ENCODE assay signal across 27 mouse cellular contexts in genomic region chr8:117440317-117440716, GRCm38 (mm10). TPM values are rescaled to one million over a fixed set of nuclear protein-coding genes. Genes with fewer than 3 reads are reported as not detected.
A peak's percentile ranks its signal among the peaks of the same experiment; 100 is the strongest.
DNase-seq lines count a peak whose midpoint lies in the region; ATAC-seq and TF ChIP-seq lines count a peak whose summit lies in the region.
"Had no signal": no experiment of that assay in that cellular context is flagged by ENCODE, and none has a peak within 500 bp of the region (broad histone marks: within the 10 kb centered on the region; RNA-seq: fewer than 3 reads in every experiment).

No protein-coding gene starts in this region.

- H3K9me3 ChIP-seq in intestine, embryonic 15.5 days, result no peaks in the 10 kb centered on the region
- no peaks in the 10 kb centered on the region for H3K9me3 ChIP-seq in intestine, postnatal 0 days (ENCODE audit: control insufficient read depth)
- H3K9me3 ChIP-seq in liver, embryonic 14.5 days (ENCODE audit: control insufficient read depth, low read length), result no peaks in the 10 kb centered on the region
- no peaks in the 10 kb centered on the region for H3K9me3 ChIP-seq in stomach, embryonic 15.5 days
- H3K9me3 ChIP-seq in midbrain, embryonic 10.5 days (replicated peaks), result no peaks in the 10 kb centered on the region
- H3K9me3 ChIP-seq in forebrain, postnatal 0 days (ENCODE audit: low read length), result no peaks in the 10 kb centered on the region
- H3K9me3 ChIP-seq: embryonic facial prominence, embryonic 13.5 days; forebrain, embryonic 10.5 days; forebrain, embryonic 15.5 days; kidney, embryonic 15.5 days; limb, embryonic 10.5 days; limb, embryonic 15.5 days; midbrain, embryonic 12.5 days; neural tube, embryonic 13.5 days had no signal

- no peak overlapping the region for H3K4me3 ChIP-seq in intestine, embryonic 15.5 days (replicated peaks)
- no peak overlapping the region for H3K4me3 ChIP-seq in intestine, postnatal 0 days (ENCODE audit: low read depth, low read length)
- H3K4me3 ChIP-seq in liver, embryonic 14.5 days (ENCODE audit: insufficient read depth in 1 of 2, low read depth in 2 of 2, low read length in 2 of 2), result no peak overlapping the region
- H3K4me3 ChIP-seq in stomach, embryonic 15.5 days (replicated peaks), result no peak overlapping the region
- H3K4me3 ChIP-seq in midbrain, embryonic 10.5 days, result no peak overlapping the region
- no peak overlapping the region for H3K4me3 ChIP-seq in forebrain, postnatal 0 days (ENCODE audit: low read depth, low read length)
- H3K4me3 ChIP-seq in layer of hippocampus, adult 2 months, result no peak overlapping the region
- H3K4me3 ChIP-seq: embryonic facial prominence, embryonic 13.5 days; forebrain, embryonic 10.5 days; forebrain, embryonic 15.5 days; gastrocnemius, adult 2 months; kidney, embryonic 15.5 days; limb, embryonic 10.5 days; limb, embryonic 15.5 days; midbrain, embryonic 12.5 days; neural tube, embryonic 13.5 days had no signal

- H3K27ac ChIP-seq in intestine, embryonic 15.5 days, result no peak overlapping the region
- no peak overlapping the region for H3K27ac ChIP-seq in intestine, postnatal 0 days (ENCODE audit: low read depth, low read length)
- H3K27ac ChIP-seq in liver, embryonic 14.5 days, result no peak overlapping the region
- H3K27ac ChIP-seq in stomach, embryonic 15.5 days, result no peak overlapping the region
- no peak overlapping the region for H3K27ac ChIP-seq in midbrain, embryonic 10.5 days (replicated peaks)
- H3K27ac ChIP-seq in forebrain, postnatal 0 days (ENCODE audit: low read depth, low read length), result no peak overlapping the region
- no peak overlapping the region for H3K27ac ChIP-seq in layer of hippocampus, adult 2 months
- H3K27ac ChIP-seq: embryonic facial prominence, embryonic 13.5 days; forebrain, embryonic 10.5 days; forebrain, embryonic 15.5 days; gastrocnemius, adult 2 months; kidney, embryonic 15.5 days; limb, embryonic 10.5 days; limb, embryonic 15.5 days; midbrain, embryonic 12.5 days; neural tube, embryonic 13.5 days had no signal

- 82% methylated on average over 14 of the region's 14 CpGs for WGBS in intestine, embryonic 15.5 days
- WGBS in intestine, postnatal 0 days, result 81% methylated on average over 14 of the region's 14 CpGs
- 70% methylated on average over 14 of the region's 14 CpGs for WGBS in liver, embryonic 14.5 days (ENCODE audit: insufficient replicate concordance)
- 76% methylated on average over 14 of the region's 14 CpGs for WGBS in stomach, embryonic 15.5 days
- WGBS in midbrain, embryonic 10.5 days, result 91% methylated on average over 14 of the region's 14 CpGs
- WGBS in forebrain, postnatal 0 days, result 92% methylated on average over 14 of the region's 14 CpGs

- TF ChIP-seq EP300 in liver, embryonic 14.5 days (IDR thresholded peaks at IDR 0.05; ENCODE audit: low read depth), result no peak

- H3K36me3 ChIP-seq in intestine, embryonic 15.5 days, result peaks cover 5% of the 10 kb centered on the region
- peaks cover 70% of the 10 kb centered on the region for H3K36me3 ChIP-seq in intestine, postnatal 0 days (ENCODE audit: control insufficient read depth, insufficient read depth)
- peaks cover 4% of the 10 kb centered on the region for H3K36me3 ChIP-seq in liver, embryonic 14.5 days (replicated peaks; ENCODE audit: control insufficient read depth, insufficient read depth, low read depth)
- H3K36me3 ChIP-seq in stomach, embryonic 15.5 days, result peaks cover 32% of the 10 kb centered on the region
- peaks cover 73% of the 10 kb centered on the region for H3K36me3 ChIP-seq in midbrain, embryonic 10.5 days
- peaks cover 35% of the 10 kb centered on the region for H3K36me3 ChIP-seq in forebrain, postnatal 0 days (ENCODE audit: insufficient read depth)

- H3K27me3 ChIP-seq in intestine, embryonic 15.5 days (replicated peaks), result no peaks in the 10 kb centered on the region
- H3K27me3 ChIP-seq in intestine, postnatal 0 days (replicated peaks; ENCODE audit: control insufficient read depth, insufficient read depth, low read length), result no peaks in the 10 kb centered on the region
- H3K27me3 ChIP-seq in liver, embryonic 14.5 days (ENCODE audit: control insufficient read depth, insufficient read depth, low read length), result no peaks in the 10 kb centered on the region
- H3K27me3 ChIP-seq in stomach, embryonic 15.5 days (replicated peaks), result no peaks in the 10 kb centered on the region
- no peaks in the 10 kb centered on the region for H3K27me3 ChIP-seq in midbrain, embryonic 10.5 days (ENCODE audit: low read depth, poor library complexity, severe bottlenecking)
- no peaks in the 10 kb centered on the region for H3K27me3 ChIP-seq in forebrain, postnatal 0 days (ENCODE audit: insufficient read depth, low read length)
- H3K27me3 ChIP-seq: embryonic facial prominence, embryonic 13.5 days; forebrain, embryonic 15.5 days; kidney, embryonic 15.5 days; limb, embryonic 15.5 days; midbrain, embryonic 12.5 days; neural tube, embryonic 13.5 days; Patski had no signal

- no peak for TF ChIP-seq CTCF in intestine, postnatal 0 days (IDR thresholded peaks at IDR 0.05; ENCODE audit: low read depth)
- TF ChIP-seq CTCF in liver, embryonic 14.5 days (IDR thresholded peaks at IDR 0.05; ENCODE audit: low read depth), result no peak
- TF ChIP-seq CTCF in forebrain, postnatal 0 days (IDR thresholded peaks at IDR 0.05; ENCODE audit: low read depth), result no peak
- TF ChIP-seq CTCF in layer of hippocampus, adult 2 months (conservative IDR thresholded peaks at IDR 0.05), result no peak

- no peak overlapping the region for H3K4me2 ChIP-seq in intestine, embryonic 15.5 days (replicated peaks)
- H3K4me2 ChIP-seq in intestine, postnatal 0 days (replicated peaks; ENCODE audit: low read depth), result no peak overlapping the region
- no peak overlapping the region for H3K4me2 ChIP-seq in liver, embryonic 14.5 days (ENCODE audit: low read depth)
- no peak overlapping the region for H3K4me2 ChIP-seq in stomach, embryonic 15.5 days
- H3K4me2 ChIP-seq in forebrain, postnatal 0 days (ENCODE audit: low read depth), result no peak overlapping the region
- H3K4me2 ChIP-seq: embryonic facial prominence, embryonic 13.5 days; forebrain, embryonic 15.5 days; kidney, embryonic 15.5 days; limb, embryonic 15.5 days; midbrain, embryonic 12.5 days; neural tube, embryonic 13.5 days had no signal

- ATAC-seq in intestine, embryonic 15.5 days, result peak; percentile 17
- ATAC-seq in intestine, postnatal 0 days, result no peak
- ATAC-seq in liver, embryonic 14.5 days (ENCODE audit: insufficient read depth), result peak; percentile 39
- ATAC-seq in stomach, embryonic 15.5 days (ENCODE audit: insufficient read depth, low FRiP score, low read depth), result peak; percentile 32; the same call in 1 of the 2 replicates
- ATAC-seq in forebrain, postnatal 0 days, result no peak
- ATAC-seq: forebrain, embryonic 15.5 days; Patski had no signal

- H3K4me1 ChIP-seq in intestine, embryonic 15.5 days (replicated peaks), result no peaks in the 10 kb centered on the region; the same call in 1 of the 2 replicates
- no peaks in the 10 kb centered on the region for H3K4me1 ChIP-seq in intestine, postnatal 0 days (replicated peaks; ENCODE audit: control insufficient read depth, insufficient read depth, low read length)
- peaks cover 0 to 5% of the 10 kb centered on the region in 2 experiments; a peak in 2 of 4 replicates for H3K4me1 ChIP-seq in liver, embryonic 14.5 days (replicated peaks; ENCODE audit: control insufficient read depth in 2 of 2, insufficient read depth in 2 of 2, low read length in 1 of 2)
- 0 out of 2 replicates have a peak, but pooled peaks cover 2% of the 10 kb centered on the region for H3K4me1 ChIP-seq in stomach, embryonic 15.5 days
- H3K4me1 ChIP-seq in midbrain, embryonic 10.5 days, result no peaks in the 10 kb centered on the region
- no peaks in the 10 kb centered on the region for H3K4me1 ChIP-seq in forebrain, postnatal 0 days (ENCODE audit: insufficient read depth)
- H3K4me1 ChIP-seq: embryonic facial prominence, embryonic 13.5 days; forebrain, embryonic 10.5 days; forebrain, embryonic 15.5 days; limb, embryonic 15.5 days had no signal

- no peak overlapping the region for H3K9ac ChIP-seq in intestine, embryonic 15.5 days
- H3K9ac ChIP-seq in intestine, postnatal 0 days (ENCODE audit: low read depth, low read length), result no peak overlapping the region
- no peak overlapping the region for H3K9ac ChIP-seq in liver, embryonic 14.5 days (replicated peaks)
- H3K9ac ChIP-seq in stomach, embryonic 15.5 days, result no peak overlapping the region
- no peak overlapping the region for H3K9ac ChIP-seq in forebrain, postnatal 0 days
- H3K9ac ChIP-seq: embryonic facial prominence, embryonic 13.5 days; forebrain, embryonic 15.5 days; kidney, embryonic 15.5 days; limb, embryonic 15.5 days; midbrain, embryonic 12.5 days; neural tube, embryonic 13.5 days had no signal

- DNase-seq in liver, embryonic 14.5 days (ENCODE audit: low read depth in 3 of 3, low spot score in 3 of 3), result no peak
- DNase-seq in midbrain, embryonic 10.5 days (ENCODE audit: low spot score), result no peak
- DNase-seq in forebrain, postnatal 0 days, result no peak
- DNase-seq in layer of hippocampus, adult 2 months (ENCODE audit: low spot score in 2 of 2), result no peak
- DNase-seq: adrenal gland, postnatal 25 days; cerebellum, adult 11-12 months; cerebellum, adult 9-11 months; gastrocnemius, adult 2 months; gastrocnemius, postnatal 36 days; heart, postnatal 14 days; kidney, adult 18-20 months; kidney, postnatal 25 days; lung, postnatal 36 days; right cerebral cortex, postnatal 4 days; thymus, postnatal 25 days had no signal

RNA-seq across cellular contexts. Expression of gene Plcg2, which starts 57.8 kb away (rescaled TPM):
- 4.1 and 4.2 TPM in 2 replicates for polyA plus RNA-seq in intestine, embryonic 15.5 days (2015; fragmentation: Nextera tagmentation; extraction: Ambion mirVana)
- polyA plus RNA-seq in intestine, postnatal 0 days (2015; fragmentation: Nextera tagmentation; extraction: Ambion mirVana), result 1.4 and 1.5 TPM in 2 replicates
- polyA plus RNA-seq in liver, embryonic 14.5 days (2012; rRNA removed), result 2.8 and 4.3 TPM in 2 replicates
- 5.0 and 5.4 TPM in 2 replicates for polyA plus RNA-seq in liver, embryonic 14.5 days (2014; fragmentation: Nextera tagmentation; extraction: Ambion mirVana)
- polyA plus RNA-seq in stomach, embryonic 15.5 days (2015; fragmentation: Nextera tagmentation; extraction: Ambion mirVana), result 4.2 and 4.9 TPM in 2 replicates
- polyA plus RNA-seq in midbrain, embryonic 10.5 days (2016; fragmentation: Nextera tagmentation; extraction: Ambion mirVana), result 3.5 and 3.8 TPM in 2 replicates
- 1.8 TPM in 2 replicates for total RNA-seq in forebrain, postnatal 0 days (2014; rRNA removed)
- polyA plus RNA-seq in forebrain, postnatal 0 days (2015; fragmentation: Nextera tagmentation; extraction: Ambion mirVana), result 0.63 and 1.1 TPM in 2 replicates
- total RNA-seq in layer of hippocampus, adult 2 months (2021), result 1 to 10 TPM; 3.3 to 4.1 TPM

Comparison
In these comparisons a context has a peak if more than half of its experiments do, and no peak if none do; other contexts are left out.
1. ATAC-seq: peak in intestine, embryonic 15.5 days (single experiment), liver, embryonic 14.5 days (single experiment) and stomach, embryonic 15.5 days (single experiment); none in intestine, postnatal 0 days (single experiment) and forebrain, postnatal 0 days (single experiment).